Mouse (Mus musculus) MEL (cell line): Measurements from ENCODE around the gene Vwa8. TPM values are rescaled to one million over a fixed set of nuclear protein-coding genes. Genes with fewer than 3 reads are reported as not detected.

ENCODE experiments used
- DNase-seq: peaks from one replicate; pipeline ENCODE4 v3.0.0; 2011; ENCODE audit warnings: low read depth, low spot score
- H3K27ac ChIP-seq: 2 replicates; pipeline ENCODE4 v1.5.1; 2012; ENCODE audit warnings: low read depth, mild to moderate bottlenecking, control low read depth, low read length, moderate library complexity; ENCODE audit not compliant: control insufficient read depth
- H3K27me3 ChIP-seq, 2 experiments: fragments of 150-350 bp in 1 of 2; sonication (generic) in 1 of 2; 2 replicates each; pipeline ENCODE4 v1.6.1; 2012; ENCODE audit warnings: low read length in 2 of 2, mild to moderate bottlenecking in 2 of 2, improper control_type of control experiment in 1 of 2, moderate library complexity in 1 of 2; ENCODE audit not compliant: insufficient read depth in 2 of 2, control insufficient read depth in 1 of 2
- H3K36me3 ChIP-seq, 2 experiments: 2 replicates each; pipeline ENCODE4 v1.6.1; 2012 to 2014; ENCODE audit warnings: low read length in 2 of 2, improper control_type of control experiment in 1 of 2, inconsistent platforms in 1 of 2, mild to moderate bottlenecking in 1 of 2; ENCODE audit not compliant: insufficient read depth in 2 of 2, control insufficient read depth in 1 of 2
- H3K4me1 ChIP-seq, 2 experiments: fragments of 150-350 bp in 1 of 2; sonication (generic) in 1 of 2; 2 replicates each; pipeline ENCODE4 v1.6.1; 2012; ENCODE audit warnings: low read length in 2 of 2, improper control_type of control experiment in 1 of 2, mild to moderate bottlenecking in 1 of 2; ENCODE audit not compliant: insufficient read depth in 2 of 2, control insufficient read depth in 1 of 2
- H3K4me3 ChIP-seq, 2 experiments: fragments of 150-350 bp in 1 of 2; sonication (generic) in 1 of 2; 2 replicates each; pipeline ENCODE4 v1.5.1; 2012; ENCODE audit warnings: low read depth in 2 of 2, low read length in 2 of 2, mild to moderate bottlenecking in 2 of 2, moderate library complexity in 2 of 2, control low read depth in 1 of 2, improper control_type of control experiment in 1 of 2; ENCODE audit not compliant: control insufficient read depth in 1 of 2, insufficient read depth in 1 of 2
- H3K79me2 ChIP-seq: 2 replicates; pipeline ENCODE4 v1.6.1; 2012; ENCODE audit warnings: mild to moderate bottlenecking, low read length, moderate library complexity; ENCODE audit not compliant: control insufficient read depth, poor library complexity, insufficient read depth
- H3K9ac ChIP-seq: 2 replicates; pipeline ENCODE4 v1.6.1; 2012; ENCODE audit warnings: low read depth, mild to moderate bottlenecking, control low read depth, low read length, moderate library complexity; ENCODE audit not compliant: control insufficient read depth, poor library complexity, severe bottlenecking
- H3K9me3 ChIP-seq: fragments of 150-350 bp; sonication (generic); replicated peaks from 2 replicates; pipeline ENCODE4 v1.6.1; 2012; ENCODE audit warnings: mild to moderate bottlenecking, low read length, improper control_type of control experiment, moderate library complexity; ENCODE audit not compliant: insufficient read depth
- BHLHE40 ChIP-seq: IDR thresholded peaks from 2 replicates; pipeline ENCODE4 v1.6.1; 2012; ENCODE audit warnings: low read depth, mild to moderate bottlenecking, inconsistent platforms, low read length, improper control_type of control experiment, borderline replicate concordance
- CHD1 ChIP-seq: IDR thresholded peaks from 2 replicates; pipeline ENCODE4 v1.6.1; 2012; ENCODE audit warnings: low read depth, mild to moderate bottlenecking, inconsistent platforms, low read length, improper control_type of control experiment
- CTCF ChIP-seq, 3 experiments: IDR thresholded peaks in 2 of 3; conservative IDR thresholded peaks in 1 of 3; 2 replicates each; pipeline ENCODE4 v1.5.1; 2011 to 2012; ENCODE audit warnings: low read length in 3 of 3, low read depth in 2 of 3, mild to moderate bottlenecking in 2 of 3, improper control_type of control experiment in 1 of 3, inconsistent platforms in 1 of 3, mixed read lengths in 1 of 3, moderate library complexity in 1 of 3; ENCODE audit not compliant: control insufficient read depth in 1 of 3, insufficient read depth in 1 of 3, poor library complexity in 1 of 3, severe bottlenecking in 1 of 3
- ELF1 ChIP-seq: IDR thresholded peaks from 2 replicates; pipeline ENCODE4 v1.6.1; 2014; ENCODE audit warnings: low read depth, mild to moderate bottlenecking, inconsistent platforms, low read length, improper control_type of control experiment, moderate library complexity
- EP300 ChIP-seq, 2 experiments: IDR thresholded peaks; 2 replicates each; pipeline ENCODE4 v1.6.1; 2011; ENCODE audit warnings: improper control_type of control experiment in 2 of 2, low read length in 2 of 2, low read depth in 1 of 2, mild to moderate bottlenecking in 1 of 2
- ETS1 ChIP-seq: IDR thresholded peaks from 2 replicates; pipeline ENCODE4 v1.6.1; 2012; ENCODE audit warnings: low read depth, mild to moderate bottlenecking, inconsistent platforms, low read length, improper control_type of control experiment, moderate library complexity
- GABPA ChIP-seq: IDR thresholded peaks from 2 replicates; pipeline ENCODE4 v1.6.1; 2012; ENCODE audit warnings: low read depth, mild to moderate bottlenecking, inconsistent platforms, low read length, improper control_type of control experiment, moderate library complexity
- GATA1 ChIP-seq: IDR thresholded peaks from 2 replicates; pipeline ENCODE4 v1.6.1; 2011; ENCODE audit warnings: low read depth, low read length, improper control_type of control experiment
- JUND ChIP-seq: IDR thresholded peaks from 2 replicates; pipeline ENCODE4 v1.6.1; 2011; ENCODE audit warnings: low read depth, mild to moderate bottlenecking, improper control_type of control experiment, low read length
- MAX ChIP-seq: IDR thresholded peaks from 2 replicates; pipeline ENCODE4 v1.6.1; 2011; ENCODE audit warnings: low read length, improper control_type of control experiment
- MYC ChIP-seq: IDR thresholded peaks from 2 replicates; pipeline ENCODE4 v1.6.1; 2011; ENCODE audit warnings: low read depth, mild to moderate bottlenecking, low read length, improper control_type of control experiment, moderate library complexity
- POLR2AphosphoS5 ChIP-seq: IDR thresholded peaks from 2 replicates; pipeline ENCODE4 v1.6.1; 2012; ENCODE audit warnings: low read depth, borderline replicate concordance, mild to moderate bottlenecking, inconsistent platforms, low read length, moderate library complexity, mixed read lengths
- RAD21 ChIP-seq: IDR thresholded peaks from 2 replicates; pipeline ENCODE4 v1.6.1; 2011; ENCODE audit warnings: mild to moderate bottlenecking, low read depth, low read length, improper control_type of control experiment
- SMC3 ChIP-seq: IDR thresholded peaks from 2 replicates; pipeline ENCODE4 v1.6.1; 2011; ENCODE audit warnings: low read depth, low read length, improper control_type of control experiment
- TBP ChIP-seq: IDR thresholded peaks from 2 replicates; pipeline ENCODE4 v1.8.0; 2011; ENCODE audit warnings: low read depth, low read length, improper control_type of control experiment
- ZC3H11A ChIP-seq: IDR thresholded peaks from 2 replicates; pipeline ENCODE4 v1.6.1; 2012; ENCODE audit warnings: low read depth, mild to moderate bottlenecking, inconsistent platforms, low read length, improper control_type of control experiment
- ZKSCAN1 ChIP-seq: IDR thresholded peaks from 2 replicates; pipeline ENCODE4 v1.6.1; 2012; ENCODE audit warnings: low read depth, mild to moderate bottlenecking, inconsistent platforms, low read length, improper control_type of control experiment, moderate library complexity
- polyA plus RNA-seq, 2 experiments: library from polyadenylated mRNA; stranded (reverse) in 1 of 2; unstranded in 1 of 2; fragments of >175 nt in 1 of 2; fragments of >200 nt in 1 of 2; gene quantifications; 2 replicates each; pipeline versions ENCODE4 v1.2.1 to v1.2.4; 2012; ENCODE audit warnings: low replicate concordance in 2 of 2, low read depth in 1 of 2; ENCODE audit not compliant: insufficient read length in 2 of 2, insufficient read depth in 1 of 2, missing spikeins in 1 of 2
- total RNA-seq: library from RNA; depleted of rRNA; stranded (reverse); fragments of 300-350 nt; gene quantifications from 2 replicates; pipeline ENCODE4 v1.2.3, GENCODE M21; 2012

Vwa8 gene
- total and polyA plus RNA-seq, 3 experiments: 12.4 to 19.6 TPM; not detected in 1

- no peak overlapping the region for H3K4me3 ChIP-seq
- DNase-seq: no peak
- peaks cover 0 to 2% of the 10 kb centered on the region in 2 experiments; a peak in 2 of 4 replicates for H3K36me3 ChIP-seq
- no peaks in the 10 kb centered on the region; a peak in 1 of 4 replicates for H3K4me1 ChIP-seq
- H3K79me2 ChIP-seq: no peaks in the 10 kb centered on the region
- no peaks in the 10 kb centered on the region for H3K9me3 ChIP-seq
- no peak overlapping the region for H3K27ac ChIP-seq
- H3K9ac ChIP-seq: no peak overlapping the region
- TF ChIP-seq ETS1: no peak
- no peak for TF ChIP-seq BHLHE40
- no peak for TF ChIP-seq SMC3
- no peak for TF ChIP-seq GATA1
- TF ChIP-seq ELF1: no peak
- TF ChIP-seq RAD21: no peak
- no peak for TF ChIP-seq EP300 (IDR thresholded peaks at IDR 0.05; ENCODE audit: low read depth in 1 of 2, low read length in 2 of 2)
- TF ChIP-seq MYC: no peak
- TF ChIP-seq MAX: no peak
- TF ChIP-seq GABPA: no peak
- no peak for TF ChIP-seq POLR2AphosphoS5
- TF ChIP-seq CTCF (IDR thresholded peaks at IDR 0.05 in 2 of 3, conservative IDR thresholded peaks at IDR 0.05 in 1 of 3; ENCODE audit: control insufficient read depth in 1 of 3, insufficient read depth in 1 of 3, low read depth in 2 of 3, low read length in 3 of 3, poor library complexity in 1 of 3, severe bottlenecking in 1 of 3): no peak
- no peak for TF ChIP-seq CHD1
- TF ChIP-seq TBP: no peak
- no peak for TF ChIP-seq ZKSCAN1
- H3K27me3 ChIP-seq: no peaks in the 10 kb centered on the region
Measured at GRCm38 (mm10) chr14:79021725-79022124, 172.9 kb downstream of the Vwa8 start.

DNA sequence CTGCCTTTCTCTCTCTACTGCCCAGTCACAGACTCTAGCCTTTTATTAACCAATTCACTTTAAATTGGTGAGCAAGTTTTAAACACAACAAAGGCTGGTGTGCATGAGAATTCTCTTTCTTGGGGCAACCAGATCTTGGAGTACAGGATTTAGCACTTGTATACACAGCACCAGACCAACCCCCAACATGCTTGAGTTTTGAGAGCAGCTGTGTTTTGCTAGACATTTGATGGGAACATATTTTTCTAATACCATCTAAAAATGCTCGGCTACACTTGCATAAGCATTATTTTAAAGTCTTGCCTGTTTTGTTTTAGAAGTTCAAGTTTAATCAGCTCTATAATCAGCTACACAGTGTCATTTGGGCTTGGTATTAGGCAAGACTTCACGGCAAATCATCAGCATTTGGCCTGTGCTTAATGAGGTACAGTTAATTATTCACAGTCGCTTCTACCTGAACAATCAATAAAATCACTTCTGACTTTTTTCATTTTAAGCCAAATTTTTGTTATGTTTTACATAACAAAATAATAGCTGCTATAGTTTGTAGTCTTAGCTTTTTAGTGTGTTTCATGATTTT is 180.2 kb downstream of the Vwa8 start:
- no peak for DNase-seq
- Histone ChIP-seq H3K9me3 (no peaks in the 10 kb centered on the region), H3K36me3 (no peaks in the 10 kb centered on the region; a peak in 1 of 4 replicates), H3K9ac (no peak overlapping the region), H3K79me2 (no peaks in the 10 kb centered on the region), H3K27me3 (no peaks in the 10 kb centered on the region), H3K27ac (no peak overlapping the region), H3K4me3 (no peak overlapping the region), H3K4me1 (no peaks in the 10 kb centered on the region)
- TF ChIP-seq ZC3H11A: no peak
- no peak for TF ChIP-seq JUND
